Mouse (Mus musculus) layer of hippocampus, adult 18-20 months (tissue): Measurements from ENCODE around the gene Tbxas1. TPM values are rescaled to one million over a fixed set of nuclear protein-coding genes. Genes with fewer than 3 reads are reported as not detected.

Experiments
- DNase-seq, 2 experiments: peaks; one replicate each; pipeline ENCODE4 v3.0.0; 2022; ENCODE audit warnings: low spot score in 2 of 2
- total RNA-seq, 2 experiments: library from RNA; stranded (reverse); gene quantifications; 2 replicates each; pipeline ENCODE4 v1.2.3; 2021

The Tbxas1 gene
- total RNA-seq, 2 experiments from 2014 or later: 1.9 to 2.7 TPM

DNA sequence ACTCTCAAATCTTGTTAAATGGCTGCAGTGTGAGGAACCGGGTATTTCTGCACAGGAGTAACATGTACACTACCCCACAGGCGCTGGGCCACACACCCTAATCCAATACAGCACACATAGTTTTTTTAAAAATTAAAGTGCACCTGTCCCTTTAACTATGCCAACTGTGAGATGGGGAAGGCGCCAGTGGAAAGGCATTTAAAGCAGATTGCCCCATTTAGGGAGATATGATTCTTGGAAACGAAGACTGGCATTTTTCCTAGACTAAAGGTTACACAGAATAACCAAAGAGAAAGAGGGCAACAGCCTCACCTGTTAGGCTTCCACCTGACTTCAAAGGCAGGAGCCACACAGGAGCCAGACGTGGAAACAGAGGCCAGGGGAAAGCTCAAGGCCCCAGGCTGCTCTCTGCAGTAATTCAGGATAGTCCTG lies 21.6 kb upstream of the Tbxas1 start:
- DNase-seq: no peak

DNA sequence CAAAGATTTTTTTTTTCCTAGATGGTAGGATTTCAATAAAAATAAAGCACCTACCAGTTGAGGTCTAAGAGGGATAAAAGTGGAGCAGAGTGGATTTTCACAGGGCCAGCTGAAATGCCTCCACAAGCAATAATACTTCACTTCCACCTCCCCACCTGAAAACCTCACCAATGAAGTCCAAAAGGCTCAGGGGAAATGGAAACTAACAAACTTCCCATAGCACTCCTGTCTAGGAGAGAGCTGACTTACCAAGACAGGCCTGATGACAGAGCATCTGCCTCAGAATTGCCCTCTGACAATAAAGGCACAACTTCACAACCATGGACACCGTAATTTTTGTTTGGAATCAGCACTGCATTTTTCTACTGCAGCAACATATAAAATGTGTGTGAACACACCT lies 15.4 kb upstream of the Tbxas1 start:
- DNase-seq: no peak

DNA sequence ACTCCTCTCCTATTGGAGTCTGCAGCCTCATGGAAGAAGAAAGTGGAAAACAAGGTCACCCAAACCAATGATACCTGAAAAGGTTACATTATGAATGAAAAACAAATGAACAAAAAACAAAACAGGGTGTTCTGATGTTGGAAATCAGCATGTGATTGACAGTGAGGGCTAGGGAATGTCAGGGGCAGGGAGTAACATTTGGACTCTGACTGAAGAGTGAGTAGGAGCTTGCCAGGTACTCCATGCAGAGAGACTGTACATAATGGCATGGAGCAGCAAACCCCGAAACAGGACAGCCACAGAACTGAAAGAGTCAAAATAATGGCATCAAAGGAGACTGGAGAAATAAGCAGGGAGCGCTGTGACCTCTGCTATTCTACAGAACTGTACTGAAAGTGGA lies 14.9 kb upstream of the Tbxas1 start:
- DNase-seq: no peak

DNA sequence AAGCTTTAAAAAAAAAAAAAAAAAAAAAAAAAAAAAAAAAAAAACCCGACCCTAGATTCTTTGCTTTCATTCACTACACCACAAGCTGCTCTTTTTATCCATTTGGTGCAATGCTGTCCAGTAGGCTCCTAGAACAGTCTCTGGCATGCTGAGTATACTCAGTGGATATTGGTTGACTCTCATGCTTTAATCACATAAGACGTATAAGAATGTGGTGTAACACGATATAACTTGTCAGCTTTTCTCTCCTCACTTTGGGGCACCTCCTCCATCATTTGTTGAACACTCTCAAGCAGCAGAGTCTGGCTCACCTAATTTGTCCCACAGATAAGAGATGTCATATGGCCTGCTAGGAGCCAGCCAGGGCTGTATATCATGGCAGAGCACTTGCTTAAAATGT lies 11.6 kb upstream of the Tbxas1 start:
- no peak for DNase-seq

DNA sequence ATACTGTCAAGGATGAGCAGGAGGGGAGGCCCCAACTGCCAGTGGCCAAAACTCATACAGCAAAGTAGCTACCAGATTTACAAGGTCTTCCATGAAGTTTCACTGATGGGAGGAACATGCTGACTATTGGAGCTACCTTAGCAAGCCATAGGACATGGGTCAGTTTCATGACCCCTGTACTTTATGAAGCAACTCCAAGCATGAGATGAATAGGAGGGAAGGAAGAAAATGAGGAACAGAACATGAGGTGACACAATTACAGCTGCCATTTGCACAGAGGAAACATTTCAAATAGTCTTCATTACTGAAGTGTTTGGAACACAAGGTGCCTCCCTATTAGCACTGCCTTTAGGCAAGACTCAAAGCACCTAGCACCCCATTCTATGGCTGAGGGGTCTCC lies 9.4 kb upstream of the Tbxas1 start:
- DNase-seq: no peak

DNA sequence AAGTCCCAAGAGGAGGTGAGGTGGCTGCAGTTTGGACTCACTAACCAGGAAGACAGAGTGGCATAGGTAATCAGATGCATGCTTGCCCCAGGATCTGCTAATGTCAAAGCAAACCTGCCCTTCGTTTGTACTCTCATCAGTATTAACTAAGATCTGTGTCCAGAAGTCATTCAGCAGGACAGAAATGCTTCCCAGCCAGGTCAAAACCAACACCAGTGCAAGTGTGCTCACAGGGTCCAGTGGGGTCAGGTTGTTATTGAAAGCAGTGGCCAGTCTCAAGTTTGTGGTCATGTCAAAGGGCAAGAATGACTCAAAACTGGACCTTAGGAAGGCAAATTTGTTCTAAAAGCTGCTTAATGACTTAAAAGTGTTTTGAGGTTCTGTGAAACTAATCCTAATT lies 8.8 kb upstream of the Tbxas1 start:
- no peak for DNase-seq

DNA sequence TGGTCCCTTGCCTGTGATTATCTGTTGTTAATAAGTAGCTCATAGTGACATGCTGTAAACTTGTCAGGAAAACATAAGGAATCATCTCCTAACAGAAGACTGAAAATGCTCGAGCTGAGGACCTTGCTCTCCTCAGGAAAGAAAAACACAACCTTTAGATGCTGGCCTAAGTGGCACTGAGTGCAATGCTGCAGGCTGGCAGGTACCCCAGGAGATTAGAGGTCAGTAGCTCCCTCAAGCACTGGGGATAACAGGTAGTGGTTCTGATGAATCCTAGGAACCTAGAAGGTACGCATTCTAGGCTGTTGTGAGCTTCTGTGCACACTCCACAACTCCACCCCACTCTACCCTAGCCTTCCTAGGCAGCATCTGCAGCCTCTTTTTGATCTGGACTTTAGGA lies 8.4 kb upstream of the Tbxas1 start:
- DNase-seq: no peak

DNA sequence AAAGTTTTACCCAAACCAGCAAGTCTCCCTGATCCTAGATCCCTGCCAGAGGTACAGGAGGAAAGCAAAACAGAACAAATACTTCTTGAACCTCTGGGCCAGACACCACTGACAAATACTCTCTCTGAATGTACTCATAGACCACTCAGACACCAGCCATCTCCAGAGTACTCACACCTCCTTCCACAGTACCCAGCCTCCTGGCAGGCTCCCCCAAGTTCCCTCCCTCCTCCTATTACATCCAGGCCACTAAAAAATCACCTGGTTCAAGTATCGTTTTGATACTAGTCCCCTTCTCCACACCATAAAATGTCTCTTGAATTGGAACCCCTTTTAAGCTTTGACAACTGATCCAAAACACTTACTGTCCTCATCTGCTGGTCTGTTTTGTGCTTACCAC lies 7.9 kb upstream of the Tbxas1 start:
- DNase-seq: no peak

DNA sequence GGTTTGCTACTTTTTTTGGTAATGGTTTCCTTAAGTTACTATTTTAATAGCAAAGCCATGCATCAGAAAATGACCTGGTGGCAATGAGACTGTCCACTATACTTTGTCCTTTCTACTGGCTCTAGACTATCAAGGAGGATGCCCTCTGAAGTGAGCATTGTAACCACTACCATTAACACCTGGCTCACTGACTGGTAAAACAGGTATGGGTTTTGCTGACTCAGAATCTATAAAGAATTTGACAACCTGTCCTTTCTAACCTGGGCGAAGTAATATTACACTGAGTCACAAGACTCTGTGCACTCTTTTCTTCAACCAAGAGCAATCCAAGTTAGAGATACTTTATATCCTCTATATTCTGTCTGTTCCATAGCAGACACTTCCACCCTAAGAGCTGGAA lies 6.2 kb upstream of the Tbxas1 start:
- DNase-seq: no peak

DNA sequence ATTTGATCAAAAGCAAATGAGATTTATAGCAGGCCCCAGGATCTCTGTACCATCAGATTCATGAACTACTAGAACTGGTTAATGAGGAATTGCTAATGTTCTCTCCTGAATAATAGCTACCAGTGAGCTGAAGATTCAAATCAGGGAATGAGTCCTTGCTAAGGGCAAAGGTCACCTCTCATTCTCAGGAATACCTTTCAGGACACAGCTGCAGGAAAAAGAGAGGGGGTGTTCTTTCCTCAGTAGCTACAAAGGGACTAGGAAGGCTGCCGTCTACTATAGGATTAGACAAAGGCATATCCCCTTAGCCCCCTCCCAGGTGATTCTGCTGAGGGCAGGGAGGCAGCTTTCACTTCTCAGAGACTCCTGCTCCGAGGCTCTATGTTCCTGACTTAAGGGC lies 5.1 kb upstream of the Tbxas1 start:
- DNase-seq: no peak

DNA sequence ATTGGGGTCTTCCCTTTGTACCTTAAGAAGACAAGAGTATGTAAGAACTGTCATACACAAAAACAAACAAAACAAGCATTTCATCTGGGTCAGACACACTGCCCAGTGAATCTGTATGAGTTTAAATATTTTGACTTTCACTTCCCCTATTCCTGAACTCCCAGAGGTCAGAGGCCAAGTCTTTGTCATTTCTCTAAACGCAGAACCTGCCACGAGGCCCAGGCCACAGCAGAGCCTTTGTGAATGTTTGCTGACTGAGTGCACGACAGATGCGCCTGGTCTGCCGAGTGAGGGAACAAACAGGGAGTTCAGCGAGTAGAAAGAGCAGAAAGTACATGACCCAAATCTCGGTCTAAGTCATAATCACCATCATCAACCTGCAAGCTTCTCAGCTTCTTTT lies 4.2 kb upstream of the Tbxas1 start:
- no peak for DNase-seq

DNA sequence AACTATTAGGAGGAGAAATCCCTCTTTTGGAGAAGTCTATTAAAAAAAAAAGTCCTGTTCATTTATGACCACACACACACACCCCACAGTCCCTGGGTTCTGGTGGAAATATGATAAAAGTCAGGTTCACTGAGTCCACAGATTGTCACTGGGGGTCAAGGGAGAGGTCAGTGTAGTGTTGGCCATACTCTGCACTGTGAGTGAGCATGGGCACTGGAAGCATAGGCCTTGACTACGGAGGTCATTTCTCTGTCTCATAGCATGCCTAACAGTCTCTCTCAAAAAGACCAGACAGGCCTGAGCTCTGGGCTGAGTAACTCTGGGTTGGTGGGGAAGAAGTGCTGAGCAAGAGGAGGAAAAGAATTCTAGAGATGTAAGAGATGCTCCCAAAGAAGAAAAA lies 1.9 kb upstream of the Tbxas1 start:
- no peak for DNase-seq

DNA sequence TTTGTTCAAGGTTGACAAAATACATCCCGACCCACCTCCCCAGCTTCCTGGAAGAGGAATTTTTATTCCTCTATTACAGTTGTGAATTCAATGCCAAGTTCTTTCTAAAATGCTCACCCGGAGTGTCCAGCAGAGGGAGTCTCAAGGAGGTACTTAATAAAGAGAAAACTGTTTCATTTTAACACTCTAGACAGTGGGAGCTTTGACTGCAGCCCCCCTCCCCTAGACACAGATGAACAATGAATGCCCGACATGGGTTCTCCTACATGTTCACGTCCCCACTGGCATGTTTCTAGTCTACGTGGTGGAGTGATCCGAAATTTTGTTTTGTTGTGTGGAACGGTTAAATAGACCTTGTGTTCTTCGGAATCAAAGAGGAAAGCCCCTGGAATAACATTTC lies 1.2 kb upstream of the Tbxas1 start:
- DNase-seq: peak in 1 of 2 experiments; percentile 77

DNA sequence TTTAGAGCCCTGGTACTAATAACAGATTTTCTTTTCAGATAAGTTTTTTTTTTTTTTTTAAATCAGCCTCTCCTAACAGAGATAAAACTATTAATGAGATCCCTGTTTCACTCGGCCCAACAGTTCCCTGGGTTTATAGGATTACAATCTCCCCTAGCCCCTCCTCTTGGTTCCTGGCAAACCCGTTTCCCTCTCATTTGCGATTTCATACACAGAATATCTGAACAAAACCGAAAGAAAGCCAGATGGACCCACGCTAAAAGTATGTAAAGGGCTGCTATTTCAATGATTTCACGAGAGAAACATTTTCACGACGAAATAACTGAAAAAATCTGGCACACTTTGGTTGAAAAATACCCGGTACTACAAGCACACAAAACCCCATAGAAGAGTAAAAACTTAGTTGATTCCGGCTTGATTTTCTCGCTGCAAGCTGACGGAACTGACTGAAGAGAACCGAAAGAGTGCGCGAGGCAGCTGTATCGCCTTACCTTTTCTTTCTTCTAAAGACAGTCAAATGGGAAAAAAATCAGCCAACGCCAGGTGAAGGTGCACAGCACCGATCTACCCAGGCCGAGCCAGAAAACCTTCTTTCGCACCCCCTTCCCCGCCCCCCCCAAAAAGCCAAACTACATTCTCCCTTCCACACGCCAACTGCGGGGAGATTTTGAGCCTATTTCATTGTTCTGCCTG lies 493 bp upstream of the Tbxas1 start:
- peak in 1 of 2 experiments; percentile 37 for DNase-seq

DNA sequence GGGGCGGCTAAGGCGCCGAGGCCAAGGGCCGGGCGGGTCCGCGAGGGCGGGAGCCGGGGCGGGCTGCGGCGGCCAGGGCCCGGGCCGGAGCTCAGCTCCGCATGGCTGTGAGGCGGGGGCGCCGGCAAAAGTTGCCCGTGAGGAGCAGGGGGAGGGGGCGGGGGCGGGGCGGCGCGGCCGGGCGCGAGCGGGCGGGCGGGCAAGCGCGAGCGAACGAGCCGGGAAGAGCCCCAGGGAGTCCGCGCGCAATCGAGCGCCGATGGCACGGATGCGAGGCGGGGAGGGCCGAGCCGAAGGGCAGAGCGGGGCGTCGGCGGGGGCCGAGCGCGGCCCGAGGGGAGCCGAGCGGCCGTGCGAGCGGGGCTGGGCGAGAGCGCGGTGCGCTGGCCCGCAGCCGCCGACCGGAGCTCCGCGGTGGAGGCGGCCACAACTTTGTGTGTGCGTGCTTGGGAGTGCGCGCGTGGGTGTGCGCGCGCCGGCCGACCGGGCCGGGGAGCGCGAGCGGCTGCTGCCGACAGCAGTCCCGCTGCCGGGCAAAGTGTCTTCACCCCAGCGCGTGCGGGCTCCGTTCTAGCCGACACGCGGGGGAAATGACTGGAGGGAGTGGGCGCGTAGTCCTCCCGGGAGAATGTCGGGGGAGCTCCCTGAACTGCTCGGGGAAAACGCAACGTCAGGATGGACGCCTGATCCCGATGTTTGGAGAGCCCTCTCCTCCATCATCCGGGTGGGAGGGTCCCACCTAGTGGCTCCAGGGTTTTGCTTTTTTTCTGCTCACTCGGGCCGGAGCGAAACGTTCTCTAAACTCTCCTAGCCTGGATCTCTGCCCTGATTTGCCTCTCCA lies 1.1 kb downstream of the Tbxas1 start, which contains the start of gene Hipk2:
Gene Hipk2, minus strand, starts transcription at position 95 of the 841 bp plus-strand sequence.
- DNase-seq: peak; percentile 32 to 77

DNA sequence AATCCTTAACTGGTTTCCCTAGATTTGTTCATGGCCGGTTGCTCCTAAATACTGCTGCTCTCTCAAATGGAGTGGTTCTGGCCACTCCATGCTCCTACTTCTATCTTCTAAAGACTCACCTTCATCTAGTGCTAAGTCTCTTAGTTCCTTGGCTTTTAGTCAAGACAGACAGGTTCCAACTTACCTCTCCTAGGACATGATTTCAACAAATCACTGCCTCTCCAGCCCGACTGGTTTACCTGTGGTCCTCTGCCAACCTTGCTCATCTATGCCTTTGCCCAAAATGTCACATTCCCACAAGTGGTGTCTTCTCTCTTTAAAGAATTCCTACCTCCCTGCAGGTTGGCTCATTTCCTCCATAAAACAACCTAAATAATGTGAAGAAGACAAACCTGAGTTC lies 2.5 kb downstream of the Tbxas1 start:
- no peak for DNase-seq

DNA sequence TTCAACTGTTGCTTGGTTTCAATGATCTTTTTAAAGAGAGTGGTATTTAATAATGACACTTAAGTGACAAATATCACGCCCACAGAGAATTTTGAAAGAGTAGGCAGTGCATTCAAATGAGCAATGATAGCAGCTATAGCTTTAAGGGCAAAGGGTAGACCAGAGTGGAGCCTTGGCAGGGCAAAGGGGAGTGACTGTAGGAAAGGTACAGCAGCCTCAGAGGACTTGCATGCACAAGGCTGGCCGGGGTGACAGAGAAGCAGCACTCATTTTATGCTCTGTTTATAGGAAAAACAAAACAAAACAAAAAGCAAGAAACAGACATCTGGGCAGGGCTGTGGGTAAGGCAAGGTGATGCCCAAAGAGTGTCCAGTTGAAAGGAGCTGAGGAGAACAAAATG lies 6.3 kb downstream of the Tbxas1 start:
- no peak for DNase-seq

DNA sequence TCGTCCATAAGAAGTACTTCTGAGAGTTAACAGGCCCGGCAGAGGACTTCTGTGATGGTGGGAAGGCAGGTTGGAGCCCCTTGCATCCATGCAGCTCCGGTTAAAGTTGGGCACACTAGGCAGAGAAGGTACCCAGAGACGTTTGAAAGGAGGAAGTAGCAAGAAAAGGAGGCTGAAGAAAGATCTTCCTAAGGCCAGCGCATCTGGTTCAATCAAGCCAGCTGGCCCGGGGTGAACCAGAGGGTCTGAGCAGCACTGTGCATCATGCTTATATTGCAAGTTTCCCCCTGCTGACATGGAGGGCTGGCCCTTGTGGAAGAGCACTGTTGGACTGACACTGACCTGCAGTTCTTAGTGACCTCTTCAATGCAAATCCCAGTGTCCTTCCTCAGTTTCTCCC lies 6.8 kb downstream of the Tbxas1 start:
- DNase-seq: no peak

DNA sequence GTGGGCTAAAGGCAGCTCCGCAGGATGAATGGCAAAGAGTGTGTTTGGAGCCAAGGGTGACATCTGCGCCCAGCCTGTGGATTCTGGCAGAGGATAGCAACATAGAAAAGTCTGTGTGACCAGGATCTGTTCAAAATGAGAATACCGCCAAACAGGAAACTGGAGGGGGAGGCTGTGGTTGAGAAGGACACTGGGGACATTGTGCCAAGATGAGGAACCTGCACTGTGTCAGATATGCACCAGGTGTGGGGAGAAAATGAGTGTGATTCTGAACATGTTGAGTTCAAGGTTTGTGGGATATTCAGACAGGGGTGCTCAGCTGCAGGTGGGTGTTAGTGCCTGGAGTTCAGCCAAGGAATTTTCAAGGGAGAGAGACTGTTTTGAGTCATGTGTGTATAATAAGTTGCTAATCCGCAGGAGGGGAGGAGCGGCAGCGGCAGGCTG lies 7.5 kb downstream of the Tbxas1 start:
- DNase-seq: peak in 1 of 2 experiments; percentile 57

DNA sequence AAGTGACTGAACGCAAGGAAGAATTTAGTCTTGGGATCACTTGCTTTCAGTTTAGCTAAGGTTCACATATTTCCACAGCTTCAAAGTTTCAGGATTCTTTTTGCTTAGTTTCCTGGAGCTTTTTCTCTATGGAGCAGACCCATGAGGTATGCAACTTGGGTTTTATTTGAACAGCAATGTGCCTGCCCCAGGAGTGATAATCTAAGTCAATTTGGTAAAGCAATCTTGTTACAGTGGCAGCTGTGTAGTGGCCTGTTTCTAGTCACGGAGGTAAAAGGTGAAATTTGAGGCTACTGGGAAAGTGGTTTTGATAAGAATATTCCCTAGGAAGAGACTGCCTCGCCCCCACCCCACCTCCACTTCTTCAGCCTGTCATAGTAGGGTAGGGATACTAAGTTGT lies 9.3 kb downstream of the Tbxas1 start:
- no peak for DNase-seq

DNA sequence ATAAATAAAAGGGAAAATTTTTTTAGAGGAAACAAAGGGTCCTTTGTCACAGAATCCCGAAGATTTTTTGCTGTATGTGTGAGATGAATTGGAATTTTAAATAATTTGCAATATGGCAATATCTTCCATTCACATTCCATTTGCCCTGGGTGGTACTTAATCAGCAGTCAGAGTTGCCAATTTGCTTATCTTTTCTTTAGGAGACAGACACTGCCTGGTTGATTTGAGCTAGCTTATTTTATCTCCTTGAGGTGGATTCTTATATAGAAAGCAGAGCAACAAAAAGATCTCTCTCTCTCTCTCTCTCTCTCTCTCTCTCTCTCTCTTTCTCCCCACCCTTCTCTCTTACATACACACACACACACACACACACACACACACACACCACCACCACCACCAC lies 9.9 kb downstream of the Tbxas1 start:
- no peak for DNase-seq

DNA sequence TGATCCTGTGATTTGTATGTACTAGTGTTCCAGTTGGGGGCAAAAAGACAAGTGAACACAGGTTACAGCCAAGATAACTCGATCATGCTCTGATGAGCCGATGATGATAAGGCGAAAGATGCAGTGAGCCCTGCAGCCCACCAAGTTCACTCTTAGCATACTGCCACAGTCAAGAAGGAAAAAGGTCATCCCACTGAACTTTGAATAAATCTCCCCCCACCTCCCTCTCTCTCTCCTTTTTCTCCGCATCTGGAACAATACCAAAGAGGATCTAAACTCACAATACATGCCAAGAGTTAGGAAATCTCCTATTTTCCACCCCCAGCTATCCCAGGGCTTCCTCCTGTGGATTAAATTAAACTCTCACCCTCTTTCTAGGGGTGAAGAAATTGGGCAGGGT lies 12.2 kb downstream of the Tbxas1 start:
- DNase-seq: no peak

DNA sequence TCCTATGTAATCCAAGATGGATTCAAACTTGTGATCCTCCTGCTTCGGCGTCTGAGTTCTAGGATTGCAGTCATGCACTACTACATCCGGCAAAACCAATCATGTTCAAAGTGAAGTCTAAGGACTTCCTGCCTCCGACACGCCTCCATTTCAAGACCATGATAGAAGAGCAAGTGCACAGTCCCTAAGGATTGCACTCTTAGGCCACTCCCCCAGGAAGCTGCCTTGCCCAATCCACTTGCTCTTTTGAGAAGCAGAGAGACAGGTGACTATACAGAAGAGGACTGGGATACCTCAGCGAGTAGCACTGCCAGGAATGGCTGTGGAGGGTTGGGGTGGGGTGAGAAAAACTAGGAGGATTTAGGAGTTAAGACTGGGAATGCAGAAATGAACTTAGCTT lies 14.0 kb downstream of the Tbxas1 start:
- DNase-seq: no peak
